Mouse (Mus musculus): ENCODE data around the gene Nsd2. TPM values are rescaled to one million over a fixed set of nuclear protein-coding genes. Genes with fewer than 3 reads are reported as not detected.

Gene Nsd2
- 10 to 100 TPM; 15.1 to 31.2 (median 20.2) TPM for polyA plus RNA-seq (2017; shearing (Covaris generic))

- ATAC-seq, result peak; percentile 76
Observed at GRCm38 (mm10) chr5:33819876-33820732, at the start of gene Nsd2. Gene Nsd2, plus strand, starts transcription at chr5:33820725.

GRCm38 (mm10) chr5:33777195-33777594, 43.3 kb upstream of the Nsd2 start:
- no peak for ATAC-seq

GRCm38 (mm10) chr5:33781964-33782344, 38.6 kb upstream of the Nsd2 start:
- no peak for ATAC-seq

GRCm38 (mm10) chr5:33782345-33782998, 38.1 kb upstream of the Nsd2 start, which contains the start of gene Letm1:
Gene Letm1, minus strand, starts transcription at chr5:33782817.
- peak; percentile 98 for ATAC-seq

- ATAC-seq, result peak; percentile 26
Observed at GRCm38 (mm10) chr5:33782999-33783390, 37.5 kb upstream of the Nsd2 start.

- no peak for ATAC-seq
Observed at GRCm38 (mm10) chr5:33791912-33792643, 28.4 kb upstream of the Nsd2 start.

- no peak for ATAC-seq
Observed at GRCm38 (mm10) chr5:33803337-33803736, 17.2 kb upstream of the Nsd2 start.

GRCm38 (mm10) chr5:33811519-33811918, 9.0 kb upstream of the Nsd2 start:
- no peak for ATAC-seq

- ATAC-seq, result no peak
Observed at GRCm38 (mm10) chr5:33816008-33816725, 4.4 kb upstream of the Nsd2 start.

GRCm38 (mm10) chr5:33818104-33818503, 2.4 kb upstream of the Nsd2 start:
- ATAC-seq, result no peak

- ATAC-seq, result peak; percentile 3
Observed at GRCm38 (mm10) chr5:33819141-33819875, 1.2 kb upstream of the Nsd2 start.

GRCm38 (mm10) chr5:33820733-33821621, 452 bp downstream of the Nsd2 start:
- ATAC-seq, result no peak

GRCm38 (mm10) chr5:33821901-33822427, 1.4 kb downstream of the Nsd2 start:
- no peak for ATAC-seq

GRCm38 (mm10) chr5:33822456-33822855, 1.9 kb downstream of the Nsd2 start:
- no peak for ATAC-seq

GRCm38 (mm10) chr5:33826001-33826400, 5.5 kb downstream of the Nsd2 start:
- no peak for ATAC-seq

GRCm38 (mm10) chr5:33828107-33828506, 7.6 kb downstream of the Nsd2 start:
- no peak for ATAC-seq

- no peak for ATAC-seq
Observed at GRCm38 (mm10) chr5:33829958-33830357, 9.4 kb downstream of the Nsd2 start.

- no peak for ATAC-seq
Observed at GRCm38 (mm10) chr5:33830832-33831231, 10.3 kb downstream of the Nsd2 start.

- ATAC-seq, result no peak
Observed at GRCm38 (mm10) chr5:33841331-33841730, 20.8 kb downstream of the Nsd2 start.

- ATAC-seq, result no peak
Observed at GRCm38 (mm10) chr5:33842549-33842948, 22.0 kb downstream of the Nsd2 start.

Data from inflammation-experienced regulatory T-cells, adult 6 months (primary cell).